Mouse (Mus musculus): ENCODE measurements around the gene Jup.

The Jup gene

GRCm38 (mm10) chr11:100371981-100372558, 25.5 kb downstream of the Jup start:
- in situ Hi-C loops (cut with MboI; ENCODE audit: low pct_unique_long_range_greater_than_20kb in 1 of 2, low sequenced_read_pairs in 2 of 2, unreplicated experiment in 1 of 2) = no loop called here

- in situ Hi-C loops (cut with MboI; ENCODE audit: low pct_unique_long_range_greater_than_20kb in 1 of 2, low sequenced_read_pairs in 2 of 2, unreplicated experiment in 1 of 2) = loop anchor here in 1 of 2 experiments (10.0 kb wide), 1 partner anchor 335 kb away; the partner anchor contains the start of gene Dhx58
These were observed 27.7 kb downstream of the Jup start for GRCm38 (mm10) chr11:100369822-100370221.

DNA sequence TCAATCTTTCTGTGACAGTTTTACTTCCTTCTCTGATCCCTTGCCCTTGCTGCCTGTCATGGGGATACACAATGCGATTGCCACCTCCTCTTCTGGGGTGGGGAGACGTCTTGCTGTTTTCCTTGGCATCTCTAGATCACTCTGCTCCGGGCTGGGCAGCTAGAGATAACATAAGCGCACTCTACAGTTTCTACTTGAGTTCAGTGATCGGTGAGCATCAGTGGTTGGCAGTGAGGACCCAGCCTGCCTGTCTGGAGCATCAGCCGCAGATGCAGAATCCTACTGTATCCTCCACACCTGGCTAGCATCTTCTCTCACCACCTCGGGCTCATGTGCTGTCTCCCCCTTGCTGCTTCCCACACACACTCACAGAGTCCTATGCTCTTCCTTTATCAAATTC, 28.4 kb downstream of the Jup start:
- in situ Hi-C loops (cut with MboI; ENCODE audit: low pct_unique_long_range_greater_than_20kb in 1 of 2, low sequenced_read_pairs in 2 of 2, unreplicated experiment in 1 of 2) = loop anchor here in 1 of 2 experiments (10.0 kb wide), 1 partner anchor 336 kb away; the partner anchor contains the start of gene Dhx58

DNA sequence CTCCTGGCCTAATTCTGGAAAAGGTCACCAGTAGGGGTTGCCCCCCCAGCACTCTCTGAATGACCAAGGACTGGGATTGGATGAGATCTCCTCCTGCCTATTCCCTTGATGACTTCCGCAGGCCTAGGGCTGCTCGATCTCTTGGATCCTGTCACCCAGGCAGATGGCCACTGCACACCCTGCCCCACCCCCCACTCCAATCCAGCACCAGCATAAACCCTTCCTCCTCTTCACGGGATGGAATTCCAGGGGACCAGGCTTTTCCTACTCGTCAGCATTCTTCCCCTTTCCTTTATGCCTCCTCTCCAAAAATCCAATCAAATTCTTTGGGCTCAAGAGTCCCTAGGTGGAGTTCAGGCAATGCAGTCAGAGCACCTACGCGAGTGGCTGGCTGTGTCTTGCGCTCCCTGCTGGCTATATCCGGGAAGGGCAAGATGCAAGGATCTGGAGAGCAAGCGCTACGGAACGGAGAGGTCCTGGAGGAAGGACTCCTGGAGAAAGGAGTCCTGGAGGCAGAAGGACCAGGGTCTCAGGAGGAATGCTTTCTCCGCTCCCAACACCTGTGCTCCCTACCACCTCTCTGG, 34.5 kb downstream of the Jup start:
- in situ Hi-C loops (cut with MboI; ENCODE audit: low pct_unique_long_range_greater_than_20kb in 1 of 2, low sequenced_read_pairs in 2 of 2, unreplicated experiment in 1 of 2) = loop anchor here in 1 of 2 experiments (5.0 to 10.0 kb wide), 2 partner anchors 44 to 342 kb away; partner anchors contain the start of gene Dhx58

DNA sequence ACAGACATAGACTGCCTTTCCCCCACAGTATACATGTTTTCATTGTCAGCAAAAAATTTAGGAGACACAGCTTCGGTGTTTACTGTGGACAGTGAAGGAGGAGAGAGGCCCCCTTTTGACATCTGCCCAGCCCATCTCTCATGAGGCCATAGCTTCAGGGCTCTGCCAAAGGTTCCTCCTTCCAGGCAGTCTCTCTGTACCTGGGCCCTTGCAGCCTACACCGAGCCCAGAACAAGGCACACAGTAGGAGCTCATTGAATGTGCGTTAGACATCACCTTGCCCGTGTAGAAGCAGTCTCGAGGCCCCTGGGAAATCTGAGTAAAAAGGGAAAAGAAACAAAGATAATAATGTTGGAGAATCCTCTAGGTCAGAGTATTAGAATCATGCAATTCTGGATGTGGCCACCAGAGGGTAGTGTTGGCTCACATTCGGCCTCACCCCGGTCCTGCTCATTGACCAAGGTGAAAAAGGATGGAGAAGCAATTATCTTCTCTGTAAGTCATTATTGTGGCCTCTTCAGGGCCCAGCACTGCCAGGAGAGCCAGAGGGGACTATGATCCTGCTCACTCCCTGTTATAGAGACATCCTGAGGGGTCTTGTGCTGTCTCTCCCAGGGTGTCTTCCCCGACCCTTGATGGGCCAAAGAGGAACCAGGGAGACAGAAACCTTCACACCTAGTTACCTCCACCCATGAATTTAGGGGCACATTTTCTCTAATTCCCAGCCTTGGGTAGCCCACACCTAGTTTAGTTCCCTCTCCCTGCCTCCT, 35.2 kb downstream of the Jup start:
- in situ Hi-C loops (cut with MboI; ENCODE audit: low pct_unique_long_range_greater_than_20kb in 1 of 2, low sequenced_read_pairs in 2 of 2, unreplicated experiment in 1 of 2) = loop anchor here in 1 of 2 experiments (5.0 to 10.0 kb wide), 2 partner anchors 45 to 342 kb away; partner anchors contain the start of gene Dhx58

DNA sequence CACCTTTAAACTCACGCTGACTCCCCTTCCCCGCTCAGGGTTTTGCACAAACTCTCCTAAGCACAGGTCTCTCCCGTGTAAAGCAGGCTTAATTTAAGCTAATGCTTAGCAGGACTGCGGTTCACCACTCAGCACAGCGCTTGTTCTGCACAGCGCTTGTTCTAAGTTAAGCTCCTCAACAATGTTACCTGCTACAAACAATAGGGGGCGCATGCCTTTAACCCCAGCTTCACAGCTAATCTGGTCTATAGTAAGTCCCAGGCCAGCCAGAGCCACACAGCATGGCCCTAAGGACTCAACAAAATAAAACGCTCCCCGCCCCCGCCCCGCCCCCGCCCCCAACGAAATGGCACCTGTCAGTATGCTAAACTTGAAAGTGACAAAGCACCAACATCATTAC, 36.5 kb downstream of the Jup start:
- in situ Hi-C loops (cut with MboI; ENCODE audit: low pct_unique_long_range_greater_than_20kb in 1 of 2, low sequenced_read_pairs in 2 of 2, unreplicated experiment in 1 of 2) = loop anchor here in 1 of 2 experiments (5.0 to 10.0 kb wide), 2 partner anchors 46 to 344 kb away; partner anchors contain the start of gene Dhx58

DNA sequence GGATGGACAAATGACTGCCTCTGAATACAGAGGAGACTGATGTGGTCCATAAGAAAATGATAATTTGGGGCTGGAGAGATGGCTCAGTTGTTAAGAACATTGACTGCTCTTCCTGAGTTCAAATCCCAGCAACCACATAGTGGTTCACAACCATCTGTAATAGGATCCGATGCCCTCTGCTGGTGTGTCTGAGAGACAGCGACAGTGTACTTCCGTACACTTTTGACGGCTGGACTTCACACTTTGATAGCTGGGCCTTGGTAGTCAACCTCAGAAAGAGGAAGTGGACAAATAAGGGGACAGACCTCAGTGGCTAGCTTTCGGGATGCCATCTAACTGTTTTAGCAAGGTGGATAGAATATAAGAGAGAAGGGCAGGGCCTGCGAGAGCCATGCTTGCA, 37.4 kb downstream of the Jup start:
- in situ Hi-C loops (cut with MboI; ENCODE audit: low pct_unique_long_range_greater_than_20kb in 1 of 2, low sequenced_read_pairs in 2 of 2, unreplicated experiment in 1 of 2) = loop anchor here in 1 of 2 experiments (5.0 to 10.0 kb wide), 2 partner anchors 47 to 345 kb away; partner anchors contain the start of gene Dhx58

GRCm38 (mm10) chr11:100357408-100357807, 40.2 kb downstream of the Jup start:
- in situ Hi-C loops (cut with MboI; ENCODE audit: low pct_unique_long_range_greater_than_20kb in 1 of 2, low sequenced_read_pairs in 2 of 2, unreplicated experiment in 1 of 2) = loop anchor here in 1 of 2 experiments (5.0 kb wide), 2 partner anchors 50 to 340 kb away; no protein-coding TSS in a partner anchor

GRCm38 (mm10) chr11:100356819-100357211, 40.7 kb downstream of the Jup start:
- in situ Hi-C loops (cut with MboI; ENCODE audit: low pct_unique_long_range_greater_than_20kb in 1 of 2, low sequenced_read_pairs in 2 of 2, unreplicated experiment in 1 of 2) = loop anchor here in 1 of 2 experiments (5.0 kb wide), 2 partner anchors 50 to 340 kb away; no protein-coding TSS in a partner anchor

- in situ Hi-C loops (cut with MboI; ENCODE audit: low pct_unique_long_range_greater_than_20kb in 1 of 2, low sequenced_read_pairs in 2 of 2, unreplicated experiment in 1 of 2) = loop anchor here in 1 of 2 experiments (5.0 kb wide), 2 partner anchors 51 to 341 kb away; no protein-coding TSS in a partner anchor
These were observed 41.4 kb downstream of the Jup start, which contains the start of gene Hap1 for GRCm38 (mm10) chr11:100355972-100356818. Hap1 (minus strand) TSS chr11:100356128.

DNA sequence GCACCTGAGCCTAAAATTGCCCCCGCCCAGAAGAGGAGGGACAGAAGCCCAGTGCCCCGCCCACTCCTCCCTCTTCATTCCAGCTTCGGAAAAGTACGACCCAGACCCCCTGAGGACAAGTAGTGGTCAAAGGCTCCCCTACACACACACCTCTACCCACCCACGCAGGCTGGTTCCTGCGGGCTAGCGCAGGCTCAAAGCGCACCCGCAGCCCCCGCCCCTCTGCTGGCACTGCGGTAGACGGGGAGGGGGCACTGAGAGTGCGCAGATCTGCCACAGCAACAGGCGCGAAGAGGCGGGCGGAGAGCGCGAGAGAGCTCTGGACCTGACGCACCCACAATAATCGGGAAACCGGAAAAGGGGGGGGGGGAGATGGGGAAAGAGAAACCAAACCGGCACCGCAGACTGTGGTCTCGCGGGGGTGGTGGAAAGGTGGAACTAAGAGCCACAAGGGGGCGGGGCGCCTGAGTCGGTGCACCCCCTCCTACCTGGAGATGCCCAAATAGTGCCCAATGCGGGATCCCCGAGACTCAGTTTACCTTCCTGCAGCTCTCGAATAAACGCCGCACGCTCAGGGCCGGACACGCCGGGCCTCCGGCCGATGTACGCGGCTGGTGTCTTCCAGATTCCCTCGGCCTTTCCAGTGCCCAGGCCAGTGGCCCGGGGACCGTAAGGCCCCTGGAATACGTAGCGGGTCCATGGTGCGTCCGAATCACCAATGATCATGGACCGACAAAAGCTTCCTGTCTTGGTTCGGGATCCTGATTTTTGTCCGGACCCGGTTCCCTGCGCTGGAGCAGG, 42.2 kb downstream of the Jup start:
- in situ Hi-C loops (cut with MboI; ENCODE audit: low pct_unique_long_range_greater_than_20kb in 1 of 2, low sequenced_read_pairs in 2 of 2, unreplicated experiment in 1 of 2) = loop anchor here in 1 of 2 experiments (5.0 kb wide), 2 partner anchors 52 to 342 kb away; no protein-coding TSS in a partner anchor

- in situ Hi-C loops (cut with MboI; ENCODE audit: low pct_unique_long_range_greater_than_20kb in 1 of 2, low sequenced_read_pairs in 2 of 2, unreplicated experiment in 1 of 2) = no loop called here
These were observed 45.3 kb downstream of the Jup start for GRCm38 (mm10) chr11:100352076-100352857.

DNA sequence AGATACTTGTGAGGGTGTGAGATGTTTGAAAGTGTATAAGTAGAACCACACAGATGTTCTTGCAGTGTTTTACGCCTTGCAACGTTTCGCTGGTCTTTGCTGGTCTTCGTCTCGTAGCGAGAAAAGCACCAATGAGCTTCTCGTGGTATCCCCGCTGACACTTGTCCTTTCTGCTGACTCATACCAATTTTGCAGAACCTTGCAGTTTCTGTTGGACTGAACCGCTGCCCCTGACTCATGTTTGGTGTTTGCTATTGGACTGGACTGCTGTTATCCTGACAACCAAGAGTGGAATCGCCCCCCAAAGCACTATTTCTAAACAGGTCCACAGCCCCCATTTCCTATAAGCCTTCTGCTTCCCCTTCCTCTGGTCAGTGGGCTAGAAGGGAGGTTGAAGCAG, 53.3 kb downstream of the Jup start:
- in situ Hi-C loops (cut with MboI; ENCODE audit: low pct_unique_long_range_greater_than_20kb in 1 of 2, low sequenced_read_pairs in 2 of 2, unreplicated experiment in 1 of 2) = no loop called here

GRCm38 (mm10) chr11:100335731-100336130, 61.8 kb downstream of the Jup start:
- in situ Hi-C loops (cut with MboI; ENCODE audit: low pct_unique_long_range_greater_than_20kb in 1 of 2, low sequenced_read_pairs in 2 of 2, unreplicated experiment in 1 of 2) = no loop called here

DNA sequence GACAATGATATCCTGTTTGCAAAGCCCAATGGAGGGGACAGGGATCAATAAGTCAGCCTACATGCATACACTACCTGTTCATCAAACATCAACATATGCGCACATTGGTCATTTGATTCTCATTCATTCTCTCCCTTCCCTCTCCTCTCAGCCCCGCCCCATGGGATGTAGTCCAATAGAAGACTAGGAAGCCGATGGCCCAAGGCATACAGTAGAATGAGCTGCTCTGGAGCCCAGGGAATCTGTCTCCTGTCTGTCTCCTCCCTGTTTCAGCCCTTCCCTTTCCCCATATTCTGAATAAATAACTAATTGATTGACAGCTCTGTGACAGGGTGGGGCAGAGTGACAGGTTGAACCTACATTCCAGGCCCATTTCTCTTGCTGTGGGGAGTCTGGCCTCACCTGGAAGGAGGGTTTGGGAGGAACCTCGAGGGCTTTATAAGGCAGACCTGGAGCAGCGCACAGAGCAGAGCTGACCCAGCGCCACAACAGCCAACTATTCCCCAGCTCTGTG, 63.6 kb downstream of the Jup start, which contains the start of gene Gast:
TSS of gene Gast (plus strand) at position 464 of the 514 bp plus-strand sequence.
- in situ Hi-C loops (cut with MboI; ENCODE audit: low pct_unique_long_range_greater_than_20kb in 1 of 2, low sequenced_read_pairs in 2 of 2, unreplicated experiment in 1 of 2) = no loop called here

Measured in mouse embryonic stem cell (cell line).